Mouse (Mus musculus) liver, postnatal 0 days (tissue): ENCODE measurements around the gene Acss1.
A peak's percentile ranks its signal among the peaks of the same experiment; 100 is the strongest.

Source experiments
- CTCF ChIP-seq: sonication (generic); IDR thresholded peaks from 2 replicates; pipeline ENCODE4 v1.5.1; 2016; ENCODE audit warnings: antibody characterized with exemption, low read depth
- EP300 ChIP-seq: IDR thresholded peaks from 2 replicates; pipeline ENCODE4 v1.6.1; 2016; ENCODE audit warnings: antibody characterized with exemption, low read depth, mild to moderate bottlenecking

DNA sequence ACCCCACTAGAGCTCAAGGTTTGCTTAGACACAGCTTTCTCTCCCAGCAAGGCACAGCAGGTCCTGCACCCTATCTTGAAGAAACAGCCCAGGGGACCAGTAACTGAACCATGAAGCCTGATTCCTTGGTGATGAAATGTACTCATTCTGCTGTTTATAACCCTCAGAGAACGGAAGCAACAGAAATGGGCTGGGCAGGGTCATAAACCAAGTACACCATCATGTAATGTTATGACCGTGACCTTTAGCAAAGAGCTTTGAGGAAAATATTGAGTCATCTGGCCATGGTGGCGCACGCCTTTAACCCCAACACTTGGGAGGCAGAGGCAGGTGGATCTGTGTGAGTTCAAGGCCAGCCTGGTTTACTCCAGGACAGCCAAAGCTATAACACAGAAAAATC lies 23.1 kb downstream of the Acss1 start:
- TF ChIP-seq CTCF (no peak), EP300 (peak; percentile 73)
